Mouse (Mus musculus) spleen, postnatal 36 days (tissue): ENCODE data around the gene Tmco1.

Source experiments
- DNase-seq, 2 experiments: peaks; one replicate each; pipeline ENCODE4 v3.0.0; 2022; ENCODE audit warnings: low spot score in 2 of 2, mixed read lengths in 1 of 2

Gene Tmco1

GRCm38 (mm10) chr1:167283441-167284257, 24.5 kb upstream of the Tmco1 start:
- DNase-seq: peak in 1 of 2 experiments; percentile 39

DNA sequence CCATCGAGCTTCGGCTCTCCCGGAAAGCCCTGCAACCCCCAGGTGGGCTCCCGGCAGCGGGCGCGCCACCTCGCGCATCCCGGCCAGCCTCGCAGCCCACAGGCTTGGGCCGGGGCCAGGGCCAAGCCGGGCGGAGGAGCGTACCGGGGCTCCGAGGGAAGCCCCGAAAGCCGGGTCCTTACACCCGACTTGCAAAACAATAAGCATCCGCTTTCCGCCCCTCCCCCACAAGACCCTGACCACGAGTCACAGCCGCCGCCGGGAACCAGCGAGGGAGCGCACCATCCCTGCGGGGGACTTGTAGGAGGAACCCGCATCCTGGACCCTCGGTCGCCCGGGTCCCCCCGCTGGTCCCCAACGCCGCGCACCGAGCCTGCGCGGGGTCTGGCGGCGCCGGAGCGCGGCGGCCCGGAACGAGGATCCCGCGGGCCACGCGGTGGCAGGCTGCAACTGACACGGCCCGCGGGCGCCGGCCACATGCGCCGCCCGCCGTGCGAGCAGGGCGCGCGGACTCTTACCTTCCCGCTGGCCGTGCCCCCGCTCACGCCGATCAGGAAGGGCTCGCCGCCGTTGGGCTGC, 23.8 kb upstream of the Tmco1 start:
- peak; percentile 44 to 50 for DNase-seq

- DNase-seq: peak; percentile 74 to 78
Observed at GRCm38 (mm10) chr1:167284837-167285319, 23.3 kb upstream of the Tmco1 start.

- DNase-seq: no peak
Observed at GRCm38 (mm10) chr1:167285320-167285355, 23.0 kb upstream of the Tmco1 start, which contains the start of gene Uck2. TSS of gene Uck2 (minus strand) at chr1:167285320.

DNA sequence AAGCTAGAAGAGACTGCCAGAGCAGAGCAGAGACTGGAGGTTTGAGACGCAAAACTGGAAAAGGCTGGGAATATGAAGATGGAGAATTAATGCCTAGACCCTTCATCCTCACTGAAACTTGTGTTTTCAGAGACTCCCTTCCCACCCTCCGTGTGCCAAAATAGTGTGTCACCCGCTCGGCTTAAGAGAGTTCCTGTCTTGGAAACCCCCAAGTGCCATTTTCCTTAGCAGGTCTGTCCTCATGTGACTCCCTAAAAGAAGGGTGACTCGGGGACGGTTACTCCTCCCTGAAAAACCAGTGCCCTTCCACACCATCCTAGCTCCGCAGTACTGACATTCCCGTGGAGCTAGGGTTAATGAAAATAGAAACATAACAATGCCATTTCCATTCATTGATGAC, 22.8 kb upstream of the Tmco1 start:
- DNase-seq: no peak

- DNase-seq: no peak
Observed at GRCm38 (mm10) chr1:167287156-167287555, 21.0 kb upstream of the Tmco1 start.

DNA sequence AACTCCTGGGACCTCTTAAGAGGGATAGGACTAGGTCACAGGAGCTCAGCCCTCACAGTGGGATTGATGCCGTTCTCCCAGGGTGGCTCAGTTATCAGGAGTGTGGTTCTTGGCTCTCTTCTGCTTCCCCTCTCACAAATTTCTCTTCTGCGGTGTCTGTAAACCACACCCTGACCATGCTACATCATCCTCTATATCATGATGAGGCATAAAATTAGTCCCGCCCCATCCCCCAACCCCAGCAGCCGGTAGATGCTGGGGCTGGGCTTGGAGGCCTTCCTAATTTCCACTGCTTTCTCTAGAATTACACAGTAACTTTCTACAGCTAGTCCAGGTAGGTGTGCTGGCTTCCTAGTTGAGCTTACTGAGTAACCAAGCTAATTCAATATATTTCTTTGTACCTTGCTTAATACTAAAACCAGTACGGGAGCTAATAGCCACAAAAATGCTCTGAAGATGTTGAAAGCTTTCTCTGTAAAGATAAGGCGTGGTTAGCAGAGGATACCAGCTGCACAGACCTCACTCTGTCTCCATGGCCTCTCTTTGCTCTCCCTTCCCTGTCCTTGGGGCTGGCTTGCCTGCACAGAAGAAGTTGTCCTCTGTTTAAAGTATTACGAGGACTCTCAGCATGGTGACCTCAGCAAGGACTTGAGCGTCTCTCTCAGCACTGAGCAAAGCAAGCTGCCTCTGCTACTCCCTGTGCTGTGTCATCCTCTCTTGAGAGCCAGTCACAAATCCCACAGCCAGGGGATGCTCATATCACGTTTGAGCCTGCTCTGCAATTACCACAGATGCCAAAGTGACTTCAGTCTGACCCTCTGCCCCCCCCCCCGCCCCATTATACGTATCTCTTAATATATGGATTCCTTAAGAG, 19.3 kb upstream of the Tmco1 start:
- DNase-seq: peak in 1 of 2 experiments; percentile 23

DNA sequence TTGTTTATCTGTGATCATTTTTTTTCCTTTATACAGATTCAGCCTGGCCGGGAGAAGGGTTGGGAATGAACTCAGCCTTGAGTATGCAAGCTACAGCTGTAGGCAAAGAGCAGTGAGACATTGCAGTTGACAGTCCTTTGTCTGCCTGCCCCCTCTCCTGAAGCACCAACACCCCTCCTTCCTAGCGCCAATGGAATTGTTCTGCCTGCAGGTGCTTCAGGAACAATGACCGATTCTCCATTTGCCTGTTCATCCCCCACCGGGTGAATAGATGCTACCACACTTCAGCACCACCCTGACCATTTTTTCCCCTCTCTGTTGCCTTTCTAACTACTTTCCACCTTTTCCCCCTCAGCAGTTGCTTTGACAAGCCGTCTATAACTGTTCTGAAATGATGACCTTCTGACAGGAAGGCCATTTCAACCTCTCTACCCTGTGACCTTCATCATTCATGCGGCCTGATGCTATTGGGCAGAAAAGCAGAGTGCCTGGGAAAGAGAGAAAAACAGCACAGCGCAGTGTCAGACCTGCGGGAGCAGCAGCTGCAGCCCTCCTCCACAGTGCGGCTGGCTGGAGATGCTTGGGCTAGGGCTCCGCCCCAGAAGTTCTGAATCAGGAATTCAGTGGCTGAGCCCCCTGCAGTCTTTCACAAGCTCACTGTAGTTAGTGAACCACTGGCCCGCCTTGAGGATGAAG, 18.5 kb upstream of the Tmco1 start:
- DNase-seq: no peak

- no peak for DNase-seq
Observed at GRCm38 (mm10) chr1:167290263-167290592, 17.9 kb upstream of the Tmco1 start.

GRCm38 (mm10) chr1:167291610-167292009, 16.6 kb upstream of the Tmco1 start:
- no peak for DNase-seq

DNA sequence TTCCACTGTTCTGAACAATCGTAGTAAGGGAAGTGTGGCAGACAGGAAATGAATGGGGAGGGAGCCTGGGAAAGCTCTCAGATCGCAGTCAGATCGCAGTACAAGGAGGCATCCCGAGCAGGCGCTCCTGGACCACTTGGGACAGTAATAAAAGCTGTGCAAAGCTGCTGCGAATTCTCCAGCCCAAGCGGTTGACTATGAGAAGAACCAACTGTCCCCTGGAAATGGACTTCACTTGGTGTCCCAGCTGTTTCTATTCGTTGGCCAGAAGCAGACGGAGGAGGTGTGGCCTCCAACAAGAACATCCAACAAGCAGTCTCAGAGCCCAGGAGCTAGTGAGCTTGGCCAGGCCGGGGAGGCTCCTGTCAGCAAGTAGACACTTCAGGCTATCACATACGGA, 15.7 kb upstream of the Tmco1 start:
- no peak for DNase-seq

DNA sequence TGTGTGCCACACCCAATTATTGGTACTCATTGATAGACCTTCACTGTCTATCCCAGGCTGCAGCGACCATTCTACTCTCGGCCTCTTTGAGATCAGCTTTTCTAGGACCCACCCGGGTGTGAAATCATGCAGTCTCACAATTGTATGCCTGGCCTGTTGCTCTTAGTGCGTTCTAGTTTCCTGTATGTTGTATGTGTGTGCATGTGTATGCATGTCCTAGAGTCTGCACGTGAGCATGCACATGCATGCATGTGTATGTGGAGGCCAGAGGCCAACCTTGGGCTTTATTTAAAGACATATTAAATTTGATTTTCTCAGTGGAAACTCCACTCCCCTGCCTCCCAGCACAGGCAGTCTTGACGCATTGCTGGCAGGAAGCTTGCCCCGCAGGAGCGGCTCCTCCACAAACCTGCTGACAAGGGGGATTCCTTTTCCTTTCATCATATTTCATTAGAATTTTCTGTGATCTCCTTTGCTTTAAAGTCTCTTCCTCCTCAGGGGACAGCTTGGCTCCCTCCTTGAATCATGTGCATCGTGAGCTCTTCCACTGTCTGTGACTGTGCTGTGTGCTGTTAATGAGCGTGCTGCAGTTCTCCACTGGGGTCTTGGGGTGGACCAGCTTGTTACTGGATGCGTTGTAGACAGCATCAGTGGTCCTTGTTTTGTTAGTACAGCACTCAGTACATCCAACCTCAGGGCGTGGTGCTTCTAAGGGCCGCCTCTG, 12.3 kb upstream of the Tmco1 start:
- DNase-seq: no peak

GRCm38 (mm10) chr1:167300122-167300521, 8.1 kb upstream of the Tmco1 start:
- no peak for DNase-seq

GRCm38 (mm10) chr1:167305501-167306137, 2.6 kb upstream of the Tmco1 start:
- DNase-seq: no peak

DNA sequence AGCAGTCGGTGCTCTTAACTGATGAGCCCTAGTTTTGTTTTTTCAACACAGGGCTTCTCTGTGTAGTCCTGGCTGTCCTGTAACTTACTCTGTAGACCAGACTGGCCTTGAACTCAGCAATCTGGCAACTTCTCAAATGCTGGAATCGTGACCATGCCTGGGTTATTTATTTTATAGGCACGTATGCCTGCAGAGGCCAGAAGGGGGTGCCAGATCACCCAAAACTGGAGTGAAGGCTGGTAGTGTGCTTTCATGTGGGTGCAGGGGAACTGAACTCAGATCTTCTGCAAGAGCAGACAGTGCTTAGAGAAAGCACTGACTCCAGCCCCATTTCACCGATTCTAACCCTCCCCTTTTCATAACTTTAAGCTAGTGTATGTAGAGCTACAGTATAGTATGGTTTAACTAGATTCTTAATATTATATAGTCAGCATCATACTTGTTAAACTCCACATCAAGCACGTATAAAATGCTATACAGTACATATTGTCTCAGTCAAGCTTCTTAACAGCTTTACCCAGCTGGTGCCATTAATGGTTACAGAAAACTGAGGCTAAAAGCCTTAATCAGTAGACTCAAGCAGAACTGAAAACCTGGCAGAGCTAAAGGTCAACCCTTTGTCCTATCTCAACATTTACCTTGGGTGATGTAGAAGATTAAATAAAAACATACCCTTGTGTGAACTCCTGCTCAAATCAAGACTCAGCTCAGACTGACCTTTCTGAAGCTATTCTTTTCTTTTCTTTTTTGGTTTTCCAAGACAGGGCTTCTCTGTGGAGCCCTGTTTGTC, 1.5 kb upstream of the Tmco1 start:
- peak; percentile 56 to 75 for DNase-seq

DNA sequence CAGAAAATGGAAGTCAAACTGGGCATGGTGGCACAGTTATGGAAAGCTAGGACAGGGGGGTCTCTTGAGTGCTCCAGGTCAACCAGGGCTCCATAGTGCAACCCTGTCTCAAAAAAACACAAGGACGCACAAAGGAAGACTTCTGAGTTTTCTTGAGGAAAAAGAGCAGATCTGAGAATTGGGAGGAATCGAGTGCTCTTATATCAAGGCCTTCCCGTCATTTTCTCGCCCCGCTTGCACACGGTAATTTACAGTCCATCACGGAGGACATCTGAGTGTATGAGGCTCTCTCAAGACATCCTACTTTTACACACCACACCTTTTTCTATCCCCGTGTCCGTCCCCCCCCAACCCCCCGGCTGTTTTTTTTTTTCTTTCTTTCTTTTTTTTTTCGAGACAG, 504 bp upstream of the Tmco1 start:
- DNase-seq: no peak

- no peak for DNase-seq
Observed at GRCm38 (mm10) chr1:167312367-167312766, 4.2 kb downstream of the Tmco1 start.

GRCm38 (mm10) chr1:167313220-167313619, 5.0 kb downstream of the Tmco1 start:
- no peak for DNase-seq

GRCm38 (mm10) chr1:167321691-167322090, 13.5 kb downstream of the Tmco1 start:
- DNase-seq: no peak

GRCm38 (mm10) chr1:167328776-167329175, 20.6 kb downstream of the Tmco1 start:
- DNase-seq: no peak
